Mouse (Mus musculus) cerebellum, adult 9-11 months (tissue): ENCODE results near the gene Dip2c.

Experiments used
- DNase-seq: peaks from one replicate; pipeline ENCODE4 v3.0.0; 2022

Dip2c gene

DNA sequence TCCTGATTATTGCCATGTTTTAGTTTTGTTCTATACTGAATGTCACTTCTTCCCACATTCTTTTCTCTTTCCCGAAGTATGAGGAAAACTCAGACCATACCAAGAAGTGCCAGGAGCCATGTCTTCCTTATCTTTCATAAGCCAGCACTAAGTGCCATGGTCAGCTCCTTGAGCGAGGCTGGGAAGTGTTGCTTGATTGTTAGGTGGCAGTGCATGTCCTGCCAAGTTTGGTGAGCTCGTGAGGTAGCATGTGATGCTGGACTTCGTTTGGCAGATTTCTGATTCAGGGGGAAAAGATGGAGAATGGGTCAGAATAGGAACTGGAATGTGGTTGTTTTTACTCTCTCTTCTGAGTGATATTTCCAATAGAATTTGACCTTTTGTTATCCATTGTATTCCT lies 150.5 kb downstream of the Dip2c start:
- no peak for DNase-seq

DNA sequence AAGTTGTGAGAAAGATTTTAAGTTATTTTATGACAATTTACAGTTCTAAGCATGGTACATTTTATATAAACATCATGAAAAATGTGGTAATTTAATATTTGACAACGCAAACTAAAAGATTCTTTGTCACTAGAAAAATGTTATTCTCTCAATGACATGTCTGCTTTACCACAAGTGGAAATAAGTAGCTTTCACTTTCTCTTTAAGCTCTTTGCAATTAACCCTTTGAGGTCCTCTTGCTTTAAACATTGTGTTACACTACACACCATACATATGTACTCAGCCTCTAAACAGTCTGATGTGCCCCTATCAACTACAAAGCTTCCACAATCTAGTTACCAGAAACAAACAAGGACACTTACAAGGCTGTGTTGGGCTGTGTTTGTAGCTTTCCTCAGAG lies 153.6 kb downstream of the Dip2c start:
- DNase-seq = no peak

DNA sequence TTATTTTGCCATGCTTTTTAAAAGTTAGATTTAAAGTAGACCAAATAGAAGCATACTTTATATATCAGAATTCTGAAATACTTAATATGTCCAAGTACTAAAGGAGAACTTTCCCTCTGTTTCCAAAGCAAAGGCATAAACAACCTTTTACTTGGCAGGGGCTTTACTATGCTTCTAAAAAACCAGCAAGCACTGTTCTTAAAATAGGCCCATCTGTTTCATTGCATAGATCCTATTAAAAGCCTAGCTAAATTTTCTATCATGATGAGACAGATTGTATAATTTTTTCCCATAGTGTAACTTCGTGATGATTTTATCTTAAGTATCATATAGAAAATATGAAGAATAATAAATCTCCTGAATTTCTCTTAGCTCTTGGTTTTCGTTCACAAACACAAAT lies 154.4 kb downstream of the Dip2c start:
- DNase-seq = no peak

DNA sequence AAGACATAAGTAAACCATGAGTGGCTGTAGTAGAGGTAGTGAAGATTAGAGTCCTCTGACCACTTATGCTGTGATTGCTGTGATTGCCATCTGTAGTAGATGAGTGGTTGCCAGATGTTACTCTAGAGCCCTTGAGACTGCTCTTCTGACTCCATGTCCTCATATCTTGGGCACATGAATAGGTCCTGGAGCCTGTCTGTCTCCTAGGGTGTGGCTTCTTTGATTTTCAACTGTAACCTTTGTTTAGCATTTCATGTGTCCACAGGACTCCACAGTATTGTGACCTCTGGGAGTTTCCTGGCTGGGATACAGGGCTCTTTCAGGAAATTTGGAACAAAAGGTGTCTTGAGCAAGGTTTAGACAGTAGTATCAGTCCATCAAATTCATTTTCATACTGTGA lies 155.1 kb downstream of the Dip2c start:
- DNase-seq = no peak

DNA sequence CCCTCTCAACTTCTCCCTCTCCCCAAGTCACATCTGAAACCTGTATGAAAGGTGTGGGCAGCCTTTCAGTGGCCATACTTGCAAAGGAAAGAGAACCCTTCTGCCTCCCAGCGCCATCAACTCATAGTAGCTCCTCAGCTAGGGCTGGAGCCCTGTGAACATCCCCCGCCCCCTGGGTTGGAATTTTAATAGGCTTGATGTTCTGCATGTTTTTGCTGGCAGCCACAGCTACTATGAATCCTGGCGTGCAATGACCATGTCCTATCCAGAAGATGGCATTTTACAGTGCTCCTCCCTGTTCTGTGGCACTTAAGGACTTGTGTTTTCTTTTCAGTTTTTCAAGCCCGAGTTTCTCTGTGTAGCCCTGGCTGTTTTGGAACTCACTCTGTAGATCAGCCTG lies 166.7 kb downstream of the Dip2c start:
- no peak for DNase-seq

DNA sequence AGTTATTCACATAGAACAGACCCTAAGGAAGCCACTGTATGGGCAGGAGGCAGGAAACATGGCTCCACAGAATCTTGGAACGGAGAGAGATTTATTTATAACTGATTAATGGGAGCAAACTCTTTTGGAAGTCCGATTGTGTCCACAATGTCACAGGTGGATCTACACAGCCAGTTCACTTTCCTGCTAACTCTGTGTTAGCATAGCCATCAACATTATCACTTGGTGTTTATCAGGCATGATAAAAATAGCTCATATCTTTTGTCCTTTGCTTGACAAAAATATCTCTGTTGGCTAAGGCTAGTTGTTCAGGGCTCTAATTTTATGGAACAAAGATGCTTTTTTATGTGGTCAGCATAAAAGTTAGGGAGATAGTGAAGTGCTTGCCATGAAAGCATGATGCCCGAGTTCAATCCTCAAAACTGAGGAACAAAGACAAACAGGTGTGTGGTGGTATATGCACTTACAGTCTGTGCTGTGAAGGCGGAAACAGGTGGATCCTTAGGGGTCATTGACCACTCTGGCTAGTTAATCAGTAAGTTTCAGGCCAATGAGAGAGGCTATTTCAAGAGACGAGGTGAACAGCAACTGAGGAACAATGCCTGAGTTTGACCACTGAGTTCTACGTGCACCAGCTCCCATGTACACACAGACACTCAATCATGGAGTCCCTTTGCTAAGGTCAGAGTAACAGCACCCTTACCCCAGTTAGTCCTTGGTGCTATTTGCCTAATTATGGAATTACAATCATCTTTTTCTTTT lies 169.4 kb downstream of the Dip2c start:
- no peak for DNase-seq

DNA sequence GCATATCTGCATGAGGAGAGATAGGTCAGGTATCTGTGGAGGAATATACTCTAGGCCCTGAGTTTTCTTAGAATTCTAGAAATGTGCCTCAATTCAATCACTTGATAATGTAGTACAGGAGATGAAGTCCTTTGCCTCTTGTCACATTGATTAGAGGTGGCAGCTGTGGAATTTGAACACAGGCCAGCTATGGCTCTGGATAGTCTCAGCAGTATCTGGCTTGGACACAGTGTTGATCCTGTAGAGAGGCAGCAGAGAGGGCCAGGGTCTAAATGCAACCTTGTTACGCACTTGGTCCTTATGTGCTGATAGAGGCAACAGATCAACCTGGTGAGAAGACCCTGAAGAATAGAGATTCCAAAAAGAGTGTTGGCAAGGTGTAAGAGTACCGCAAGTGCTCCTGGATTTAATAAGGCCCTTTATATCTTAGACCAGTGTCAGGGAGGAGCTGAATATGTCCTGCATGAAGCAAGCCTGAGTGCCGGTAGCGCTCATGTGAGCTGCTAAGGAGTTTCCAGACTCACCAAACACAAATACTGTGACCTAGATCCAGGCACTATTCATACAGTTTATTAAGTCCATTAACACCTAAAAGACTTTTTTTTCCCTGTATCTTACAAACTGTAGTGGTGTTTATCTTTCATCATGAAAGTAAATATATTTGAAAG lies 170.3 kb downstream of the Dip2c start:
- DNase-seq = peak; percentile 32

DNA sequence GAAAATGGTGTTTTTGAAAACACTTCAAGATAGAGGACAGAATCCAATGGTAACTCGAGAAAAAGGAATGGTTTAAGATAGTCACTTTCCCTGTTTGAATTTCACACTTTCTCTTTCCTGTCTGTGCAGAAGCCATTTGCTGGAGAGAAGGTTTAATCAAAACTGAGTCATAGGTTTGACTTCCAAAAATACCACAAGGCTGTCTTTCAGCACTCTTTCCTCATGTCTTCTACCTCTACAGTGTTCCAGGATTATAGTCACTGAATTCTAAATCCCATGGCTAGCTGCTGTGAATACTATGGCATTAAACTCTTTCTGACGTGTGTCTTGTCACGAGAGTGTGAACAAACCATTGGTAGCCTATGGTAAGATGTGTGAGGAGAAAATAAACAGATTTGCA lies 173.9 kb downstream of the Dip2c start:
- DNase-seq = no peak

DNA sequence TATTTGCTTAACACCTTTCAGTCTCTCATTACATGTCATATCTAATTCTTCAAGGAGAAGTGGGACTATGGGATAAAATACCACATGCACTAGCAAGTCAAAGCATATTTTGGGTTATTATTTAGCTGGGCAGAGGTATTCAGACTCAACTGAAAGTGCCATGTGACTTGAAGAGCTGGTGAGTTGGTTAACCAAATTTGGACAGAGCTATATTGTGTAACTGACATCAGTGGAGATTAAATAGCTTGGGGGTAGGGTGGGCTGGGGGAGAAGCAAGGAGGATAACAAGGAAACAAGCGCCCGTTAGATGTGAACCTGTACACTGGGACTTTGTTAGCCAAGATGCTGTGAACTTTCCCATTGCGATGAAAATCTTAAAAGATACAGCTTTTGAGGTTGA lies 175.6 kb downstream of the Dip2c start:
- no peak for DNase-seq

DNA sequence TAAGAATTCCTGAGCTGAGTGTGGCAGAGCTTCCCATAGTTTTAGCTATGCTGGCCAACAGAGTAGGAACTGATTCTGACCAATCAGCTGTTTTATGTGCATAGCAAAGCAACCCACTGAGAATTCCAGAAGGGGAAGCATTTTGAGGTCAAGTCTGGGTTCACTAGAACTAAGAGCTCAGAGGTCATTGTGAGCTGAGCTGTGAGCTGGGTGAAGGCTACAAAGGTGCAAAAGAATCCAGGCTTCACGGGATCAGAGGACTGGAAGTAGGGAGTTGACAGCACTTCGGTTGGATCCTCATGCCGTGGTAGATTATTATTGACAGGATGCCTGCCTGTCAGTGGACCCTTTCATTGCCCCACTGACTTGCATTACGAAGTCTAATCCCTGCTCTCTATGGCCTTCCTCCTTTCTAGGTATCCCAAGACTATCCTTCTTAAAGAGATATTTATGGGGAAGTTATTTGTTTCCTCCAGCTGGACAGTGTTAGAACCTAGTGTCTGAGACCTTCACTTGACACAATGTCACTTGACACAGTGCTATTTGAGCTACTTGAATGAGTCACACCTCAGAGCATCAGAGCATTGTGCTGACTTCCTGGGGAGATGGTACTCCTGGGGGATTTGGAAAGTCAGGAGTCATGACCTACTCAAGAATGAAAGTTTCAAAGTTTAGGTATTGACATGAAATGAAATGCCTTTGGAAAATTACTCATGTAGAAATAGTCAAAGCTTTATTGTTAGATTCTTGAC lies 178.3 kb downstream of the Dip2c start:
- DNase-seq = no peak

DNA sequence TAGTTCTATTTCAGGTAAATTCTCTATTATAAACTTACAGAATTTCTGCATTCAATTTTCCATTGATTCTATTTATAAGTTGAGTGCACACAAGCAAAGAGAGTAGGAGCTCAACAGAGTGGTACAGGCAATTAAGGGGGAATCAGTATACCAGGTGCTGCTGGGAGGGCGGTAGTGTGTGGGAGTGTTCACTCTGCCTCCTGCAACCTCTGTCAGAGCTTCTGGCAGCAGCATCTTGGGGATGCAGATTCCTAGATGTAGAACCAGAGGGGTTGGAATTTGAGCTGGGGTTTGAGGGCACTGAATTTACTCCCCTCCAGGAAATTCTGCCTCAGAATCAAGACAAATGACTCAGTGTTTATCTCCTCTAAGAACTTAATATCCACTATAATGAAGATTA lies 179.7 kb downstream of the Dip2c start:
- DNase-seq = no peak

DNA sequence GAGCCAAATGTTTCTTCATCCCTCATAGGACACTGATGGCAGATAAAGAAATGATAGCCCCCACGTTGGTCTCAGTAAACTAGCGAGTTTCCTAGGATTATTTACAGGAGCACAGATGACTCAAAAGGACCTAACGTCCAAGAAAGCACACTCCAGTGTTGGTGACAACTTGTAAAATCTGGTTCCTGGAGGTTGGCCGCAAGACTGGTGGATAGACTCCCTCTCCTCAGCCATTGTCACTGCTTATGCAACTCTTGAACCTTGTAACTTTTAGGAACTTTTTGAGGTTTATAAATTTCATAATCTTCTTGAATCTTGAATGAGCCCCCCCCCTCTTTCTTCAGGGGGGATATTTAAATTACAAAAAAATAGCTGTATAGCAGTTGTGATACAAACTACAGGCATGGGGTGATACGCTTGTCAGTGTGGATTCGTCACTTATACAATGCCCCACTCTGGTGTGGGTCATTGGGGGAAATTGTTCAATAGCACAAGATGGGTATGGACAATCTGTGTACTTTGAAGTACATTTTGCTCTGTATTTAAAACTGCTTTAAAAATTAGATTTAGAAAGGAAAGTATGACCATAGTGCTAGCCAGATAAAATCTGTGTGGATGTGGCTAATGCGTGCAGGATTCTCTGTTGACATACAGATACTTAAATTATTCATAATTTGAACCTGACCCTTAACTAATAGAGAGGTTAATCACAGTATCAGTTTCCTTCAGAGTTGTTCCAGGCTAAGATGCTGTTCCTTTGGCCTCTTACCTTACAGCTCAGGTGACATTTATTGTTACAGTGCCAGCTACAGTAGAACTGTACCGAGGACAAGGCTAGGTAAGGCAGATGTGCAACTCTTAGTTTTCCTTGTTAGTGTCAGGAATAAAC lies 181.3 kb downstream of the Dip2c start:
- DNase-seq = no peak

DNA sequence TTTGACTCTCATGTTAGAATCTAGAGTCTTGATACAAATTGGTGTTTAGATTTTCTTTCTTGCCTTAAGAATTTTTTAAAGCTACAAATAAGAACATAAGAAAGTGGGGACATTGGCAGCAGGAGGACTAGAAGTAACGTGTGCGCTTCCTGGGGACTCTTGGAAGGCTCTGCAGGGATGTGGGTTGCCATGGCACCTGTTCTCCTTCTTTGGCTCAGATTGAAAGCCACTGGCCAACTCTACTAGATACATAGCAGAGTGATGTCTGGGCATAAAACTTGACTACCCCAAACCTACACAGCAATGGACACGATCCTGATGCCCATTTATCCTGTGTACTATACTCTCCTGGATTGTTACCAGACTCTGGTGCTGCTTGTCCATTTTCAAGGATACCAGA lies 188.1 kb downstream of the Dip2c start:
- peak; percentile 13 for DNase-seq

DNA sequence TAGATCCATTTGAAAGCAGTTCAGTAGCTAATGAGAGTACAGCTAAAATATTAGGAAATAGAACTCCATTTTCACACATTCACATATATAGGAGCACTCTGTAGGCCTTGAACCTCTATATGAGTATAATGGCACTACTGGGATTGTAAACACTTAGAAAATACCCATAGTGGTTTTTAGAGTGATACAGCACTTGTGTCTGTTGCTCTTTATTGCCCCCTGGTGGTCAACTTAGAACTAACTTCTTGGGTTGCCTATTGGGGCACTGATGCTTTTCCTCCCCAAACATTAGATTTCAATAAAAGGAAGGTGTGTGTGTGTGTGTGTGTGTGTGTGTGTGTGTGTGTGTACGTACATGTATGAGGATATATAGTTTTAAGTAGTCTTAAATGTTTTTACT lies 190.9 kb downstream of the Dip2c start:
- DNase-seq = peak; percentile 45

DNA sequence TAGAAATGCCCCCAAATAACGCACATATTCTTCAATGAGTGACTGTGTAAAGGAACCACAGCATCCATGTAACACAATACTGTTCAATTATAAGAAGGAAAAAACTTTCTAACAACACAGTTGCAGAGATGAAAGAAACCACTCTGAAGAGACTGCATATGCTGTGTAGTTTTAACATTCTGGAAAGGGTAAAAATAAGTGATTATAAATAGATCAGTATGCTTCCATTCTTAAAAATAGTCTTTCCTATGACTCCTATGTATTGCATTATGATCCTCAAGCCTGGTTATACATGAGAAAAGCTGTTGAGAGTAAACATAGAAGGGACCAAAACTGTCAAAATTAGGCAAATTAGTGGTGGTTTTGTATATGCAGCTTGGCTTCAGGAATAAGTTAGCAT lies 197.1 kb downstream of the Dip2c start:
- no peak for DNase-seq

DNA sequence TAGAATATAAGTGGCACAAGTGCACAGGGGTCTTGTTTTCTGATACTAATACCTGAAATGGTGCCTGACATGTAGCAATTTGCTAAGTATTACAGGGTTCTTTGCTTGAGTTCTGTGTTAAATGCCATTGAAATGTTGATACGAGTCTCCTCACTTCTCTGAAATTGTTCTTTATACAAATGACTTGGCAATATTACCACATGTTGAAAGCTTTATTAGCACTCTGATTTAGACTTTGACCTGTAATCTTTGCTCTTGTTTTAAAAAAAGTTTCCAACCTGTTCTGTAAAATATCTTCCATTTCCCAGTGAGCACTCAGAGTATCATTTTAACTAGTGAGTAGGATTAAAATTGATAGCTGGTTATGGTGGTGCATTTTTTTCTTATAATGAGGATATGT lies 205.4 kb downstream of the Dip2c start:
- DNase-seq = no peak

DNA sequence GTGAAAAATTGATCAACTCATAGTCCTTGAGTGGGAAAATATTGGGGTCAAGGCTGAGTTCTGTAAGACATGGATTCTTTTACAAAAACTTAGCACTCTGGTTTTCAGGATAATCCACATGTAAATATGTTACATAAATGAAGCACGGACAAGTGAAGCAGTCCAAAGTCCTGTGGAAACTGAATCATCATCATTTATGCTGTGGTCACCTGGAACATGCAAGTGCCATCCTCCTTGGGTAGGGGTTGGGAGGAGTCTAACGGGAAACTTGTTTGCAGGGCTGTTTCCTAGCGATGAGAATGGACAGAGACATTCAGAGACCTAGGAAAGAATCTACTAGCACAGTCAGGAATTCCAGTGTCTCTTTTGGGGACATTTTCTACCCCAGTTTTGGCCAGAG lies 213.4 kb downstream of the Dip2c start:
- no peak for DNase-seq

DNA sequence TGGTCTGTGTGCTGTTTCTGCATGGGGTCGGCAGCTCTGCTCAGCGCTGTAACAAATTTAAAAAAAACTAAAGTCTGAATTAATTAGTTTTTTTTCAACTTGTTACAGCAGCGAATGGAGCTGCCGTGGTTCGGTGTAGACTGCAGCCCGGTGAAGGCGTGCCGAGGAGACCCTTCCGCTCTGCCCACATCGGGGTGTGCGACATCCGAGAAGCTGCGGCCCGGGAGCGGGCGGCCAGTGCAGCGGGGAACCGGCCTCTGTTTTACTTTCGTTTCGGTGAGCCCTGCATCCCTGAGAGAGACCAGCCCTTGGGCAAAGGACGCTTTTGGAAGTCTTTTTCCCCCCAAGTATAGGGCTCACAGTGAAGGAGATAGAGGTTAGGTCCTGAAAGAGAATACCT lies 218.4 kb downstream of the Dip2c start:
- DNase-seq = no peak

DNA sequence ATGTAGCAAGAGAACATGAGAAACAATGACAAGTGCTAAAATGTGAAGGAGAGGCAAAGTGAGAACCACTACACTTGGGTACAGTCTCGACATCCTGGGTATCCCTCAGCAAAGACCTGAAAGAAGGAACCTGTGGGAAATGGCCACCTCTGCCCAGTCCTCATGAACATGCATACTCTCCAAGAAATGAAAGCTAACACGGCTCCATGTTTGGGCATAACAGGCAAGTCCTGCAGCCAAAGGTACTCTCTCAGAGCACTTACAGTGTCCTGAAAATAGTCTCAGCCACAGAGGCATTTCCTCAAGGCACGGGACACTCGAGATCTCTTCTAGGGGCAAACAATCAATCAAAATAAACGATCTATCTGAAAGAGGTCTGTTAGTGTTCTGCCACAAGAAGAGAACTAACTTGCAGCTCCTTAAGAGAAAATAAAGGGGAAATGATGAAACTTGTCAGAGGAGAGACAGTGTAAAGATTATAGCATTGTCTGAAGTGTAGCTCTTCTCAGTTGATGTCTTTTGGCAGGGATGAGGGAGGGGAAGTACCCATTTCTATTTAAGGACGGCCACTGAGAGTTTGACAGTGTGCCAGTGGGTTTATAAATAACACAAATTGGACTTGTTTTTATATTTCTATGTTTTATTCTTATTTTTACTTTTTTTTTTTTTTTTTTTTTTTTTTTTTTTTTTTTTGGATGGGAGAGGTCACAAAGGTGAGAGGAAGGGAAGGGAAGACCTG lies 228.0 kb downstream of the Dip2c start:
- no peak for DNase-seq

DNA sequence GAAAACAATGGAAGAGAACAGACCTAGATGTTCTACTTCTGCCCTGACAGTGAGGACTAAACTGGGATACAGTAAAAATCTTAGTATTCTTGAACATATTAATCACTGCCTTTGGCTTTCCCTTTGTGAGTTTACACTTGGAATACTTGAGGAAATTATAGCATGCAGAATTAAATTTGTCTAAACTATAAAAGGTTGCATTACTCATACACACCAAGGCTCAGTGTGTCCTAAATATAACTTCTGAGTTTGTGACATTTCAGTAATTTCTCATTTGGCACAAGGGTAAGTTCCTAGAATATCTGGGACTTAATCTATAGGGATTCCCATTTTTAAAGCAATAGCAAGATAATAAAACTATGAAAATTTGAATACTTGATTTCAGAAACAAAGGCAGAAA lies 262.2 kb downstream of the Dip2c start:
- DNase-seq = no peak

DNA sequence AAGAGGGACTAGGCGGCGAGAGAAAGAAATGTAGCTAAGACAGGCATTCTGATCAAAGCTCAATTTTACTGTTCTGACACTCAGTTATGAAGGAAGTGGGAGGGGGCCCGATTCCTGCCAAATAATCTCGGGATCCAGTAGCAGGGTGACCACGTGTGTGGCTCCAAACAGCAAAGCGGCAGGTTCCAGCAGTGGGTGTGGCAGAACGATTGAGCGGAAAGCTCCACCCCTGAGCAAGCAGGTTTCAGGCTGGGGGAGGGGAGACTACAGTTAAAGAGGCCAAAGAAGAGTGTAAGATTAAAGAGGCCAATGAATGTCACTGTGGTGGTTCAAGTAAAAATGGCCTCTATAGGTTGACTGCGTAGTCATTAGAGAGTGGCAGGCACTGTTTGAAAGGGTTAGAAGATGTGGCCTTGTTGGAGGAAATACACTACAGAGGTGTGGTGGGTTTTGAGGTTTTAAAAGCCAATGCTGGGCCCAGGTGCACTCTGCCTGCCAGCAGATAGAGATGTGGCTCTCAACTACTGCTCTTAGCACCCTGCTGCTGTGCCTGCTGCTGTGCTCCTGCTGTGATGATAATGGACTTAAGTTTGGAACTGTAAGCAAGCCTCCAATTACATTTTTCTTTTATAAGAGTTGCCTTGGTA lies 271.5 kb downstream of the Dip2c start:
- DNase-seq = no peak

DNA sequence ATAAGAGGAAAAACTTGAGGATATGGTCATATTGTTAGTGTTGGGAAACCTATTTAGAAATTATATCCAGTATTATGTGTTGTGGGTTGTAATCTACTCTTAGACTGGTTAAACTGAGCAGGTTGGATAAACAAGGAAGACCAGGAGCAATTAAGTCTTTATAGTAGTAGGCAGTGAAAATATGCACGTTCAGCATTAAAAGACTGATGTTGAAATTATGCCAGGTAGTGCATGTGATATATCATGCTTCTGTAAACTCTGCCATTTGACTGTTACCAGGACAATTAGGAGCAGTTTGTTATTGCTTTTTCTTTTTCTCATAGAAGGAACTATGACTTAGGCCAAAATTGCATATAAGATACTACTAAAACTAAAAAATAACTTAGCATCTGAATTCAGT lies 285.8 kb downstream of the Dip2c start:
- no peak for DNase-seq
